Mouse (Mus musculus) bone marrow, adult 2 months (tissue): ENCODE measurements around the gene Asb14. TPM values are rescaled to one million over a fixed set of nuclear protein-coding genes. Genes with fewer than 3 reads are reported as not detected.
"Not testable (repeated sequence)": the region's sequence is repeated elsewhere in the genome, so short reads cannot be mapped to it uniquely, and the experiment has no call there.

ENCODE experiments used
- H3K27ac ChIP-seq: fragments of 200-500 bp; 2 replicates; pipeline ENCODE4 v1.5.1; 2012; ENCODE audit warnings: low read depth, mild to moderate bottlenecking, control low read depth, inconsistent platforms, low read length; ENCODE audit not compliant: control insufficient read depth, poor library complexity, insufficient read depth
- H3K4me1 ChIP-seq: fragments of 200-500 bp; 2 replicates; pipeline ENCODE4 v1.6.1; 2011; ENCODE audit warnings: low read length; ENCODE audit not compliant: control insufficient read depth, insufficient read depth
- H3K4me3 ChIP-seq: fragments of 200-500 bp; replicated peaks from 2 replicates; pipeline ENCODE3; 2011; ENCODE audit warnings: mild to moderate bottlenecking, low read depth, low read length, control low read depth; ENCODE audit not compliant: control insufficient read depth
- CTCF ChIP-seq: fragments of 200-500 bp; IDR thresholded peaks from 2 replicates; pipeline ENCODE4 v1.5.1; 2011; ENCODE audit warnings: low read length, control low read depth; ENCODE audit not compliant: control insufficient read depth, insufficient read depth
- POLR2A ChIP-seq: fragments of 200-500 bp; IDR thresholded peaks from 2 replicates; pipeline ENCODE4 v1.6.1; 2011; ENCODE audit warnings: low read depth, mild to moderate bottlenecking, control low read depth, low read length, borderline replicate concordance; ENCODE audit not compliant: control insufficient read depth
- WGBS: fragments of 180-500 bp; shearing (Covaris S2); methylation state at CpG from one replicate; pipeline ENCODE4 v1.1.7; 2018; 5-methylcytosine and 5-hydroxymethylcytosine counted together
- polyA plus RNA-seq: library from polyadenylated mRNA; stranded (reverse); fragments of >200 nt; gene quantifications from 2 replicates; pipeline ENCODE4 v1.2.4, GENCODE M21; 2011; ENCODE audit warnings: low replicate concordance; ENCODE audit not compliant: missing spikeins, insufficient read depth, insufficient read length

Gene Asb14
- polyA plus RNA-seq, 1 experiment, result 2.2 TPM

- 84% methylated on average over 3 of the region's 3 CpGs for WGBS
- Histone ChIP-seq H3K4me3 (no peak overlapping the region), H3K4me1 (no peaks in the 10 kb centered on the region), H3K27ac (no peak overlapping the region)
- no peak for TF ChIP-seq CTCF
- TF ChIP-seq POLR2A, result no peak
These were observed 25.0 kb downstream of the Asb14 start for GRCm38 (mm10) chr14:26919310-26919709.

DNA sequence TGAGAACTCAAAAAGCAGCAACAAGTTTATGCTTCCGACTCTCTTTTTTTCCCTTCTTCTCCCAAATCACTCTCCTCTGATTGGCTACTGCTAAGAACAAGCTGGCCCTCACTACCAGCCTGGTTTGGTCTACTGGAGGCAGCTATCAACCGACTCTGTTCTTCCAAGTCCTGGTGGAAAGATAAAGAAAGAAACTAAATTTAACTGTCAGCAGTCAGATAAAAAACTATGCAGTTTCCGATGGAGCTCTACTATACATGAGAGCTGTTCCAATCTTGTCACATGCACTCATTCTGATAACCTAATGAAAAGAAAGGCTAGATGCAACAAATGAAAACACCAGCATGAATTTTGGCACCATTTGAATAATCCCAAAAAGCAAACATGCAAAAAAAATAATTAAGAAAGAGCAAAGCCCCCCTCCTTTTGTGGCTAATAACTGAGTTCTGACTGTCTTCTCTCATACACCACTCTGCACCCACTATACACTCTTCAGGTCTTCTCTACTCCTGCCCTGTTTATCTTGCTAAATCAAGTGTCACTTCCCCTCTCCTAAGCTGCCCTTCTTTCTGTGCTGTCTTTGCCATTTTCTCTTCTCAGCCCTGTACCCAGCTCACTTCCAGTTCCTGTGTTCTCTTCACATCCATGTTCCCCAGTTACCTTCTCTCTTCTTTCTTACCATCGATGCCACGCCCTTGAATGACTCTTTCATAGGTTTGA lies 29.5 kb downstream of the Asb14 start:
- H3K4me1 ChIP-seq, result no peaks in the 10 kb centered on the region
- no peak overlapping the region for H3K4me3 ChIP-seq
- TF ChIP-seq CTCF (no peak), POLR2A (no peak)
- 67% methylated on average over 5 of the region's 5 CpGs for WGBS
- no peak overlapping the region for H3K27ac ChIP-seq

- TF ChIP-seq POLR2A (no peak), CTCF (no peak)
- Histone ChIP-seq H3K4me3 (no peak overlapping the region), H3K4me1 (no peaks in the 10 kb centered on the region), H3K27ac (no peak overlapping the region)
- WGBS, result 74% methylated on average over 3 of the region's 3 CpGs
These were observed 40.5 kb downstream of the Asb14 start for GRCm38 (mm10) chr14:26934891-26935290.

- H3K4me1 ChIP-seq, result no peaks in the 10 kb centered on the region
- no peak overlapping the region for H3K27ac ChIP-seq
- TF ChIP-seq CTCF (no peak), POLR2A (no peak)
- 24% methylated on average over 4 of the region's 4 CpGs for WGBS
- no peak overlapping the region for H3K4me3 ChIP-seq
These were observed 41.2 kb downstream of the Asb14 start for GRCm38 (mm10) chr14:26935558-26935957.

- 97% methylated on average over 2 of the region's 2 CpGs for WGBS
- not testable (repeated sequence) for H3K27ac ChIP-seq, H3K4me1 ChIP-seq, H3K4me3 ChIP-seq
These were observed 61.8 kb downstream of the Asb14 start for GRCm38 (mm10) chr14:26956139-26956538.

- TF ChIP-seq CTCF (no peak), POLR2A (no peak)
- Histone ChIP-seq H3K4me3 (no peak overlapping the region), H3K4me1 (no peaks in the 10 kb centered on the region; the same call in 1 of the 2 replicates), H3K27ac (no peak overlapping the region)
- WGBS, result 41% methylated on average over 1 of the region's 1 CpGs
These were observed 66.2 kb downstream of the Asb14 start for GRCm38 (mm10) chr14:26960518-26960917.

Other genes starting within 250 kb of the Asb14 start
- gene Pde12, start 224.7 kb upstream of the Asb14 start, polyA plus RNA-seq, result 2.6 and 3.3 TPM in 2 replicates
- gene Dnah12, start 201.3 kb upstream of the Asb14 start, polyA plus RNA-seq, result 0.11 and 0.25 TPM in 2 replicates
- 2.9 and 7.5 TPM in 2 replicates for gene Appl1, start 76.7 kb downstream of the Asb14 start, polyA plus RNA-seq
- gene Hesx1, start 99.9 kb downstream of the Asb14 start, polyA plus RNA-seq, result not detected in 2 replicates
- gene Il17rd, start 144.4 kb downstream of the Asb14 start, polyA plus RNA-seq, result 0.16 and 1.4 TPM in 2 replicates
- gene Arhgef3, start 220.3 kb downstream of the Asb14 start, polyA plus RNA-seq, result 6.3 and 14.3 TPM in 2 replicates